Mouse (Mus musculus): ENCODE results near the gene Zfp820. TPM values are rescaled to one million over a fixed set of nuclear protein-coding genes. Genes with fewer than 3 reads are reported as not detected.

Gene Zfp820
- under 1 TPM; 0.20 to 0.49 TPM for total RNA-seq (2023)

DNA sequence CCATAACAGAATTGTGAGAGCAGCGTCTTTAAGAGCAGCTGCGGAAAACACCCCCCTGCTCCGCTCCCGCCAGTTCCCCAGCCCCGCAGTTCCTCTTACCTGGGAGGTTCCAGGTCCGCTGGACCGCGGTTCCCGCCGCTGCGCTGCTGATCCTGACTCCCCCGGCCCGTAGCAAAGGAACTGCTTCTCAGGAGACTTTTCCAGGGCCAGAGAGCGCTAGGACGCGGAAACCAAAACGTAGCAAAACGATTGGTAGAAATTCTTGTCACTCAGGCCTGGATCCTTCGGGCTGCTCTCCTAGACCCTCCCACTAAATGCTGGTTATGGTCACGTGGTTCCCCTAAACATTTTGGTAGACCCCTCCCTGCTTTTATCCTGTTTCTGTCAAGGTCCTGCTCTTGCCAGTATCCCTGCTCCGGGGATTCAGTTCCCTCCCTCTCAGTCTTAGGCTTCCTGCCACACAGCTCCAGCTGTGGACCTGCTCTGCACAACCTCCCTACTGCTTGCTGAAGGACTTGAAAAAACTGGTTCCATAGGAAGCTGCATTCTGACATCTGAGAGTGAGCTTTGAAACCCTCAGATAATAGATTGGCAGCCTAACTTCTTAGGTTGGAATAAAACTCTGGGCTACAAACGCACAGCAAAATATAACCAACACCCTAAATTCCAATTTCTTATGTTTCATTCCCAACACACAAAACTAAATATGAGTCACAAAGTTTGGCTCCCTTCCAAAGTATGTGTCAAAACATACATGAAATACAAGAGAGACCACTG, at the start of gene Zfp820:
Zfp820 (minus strand) TSS at position 228 of the 777 bp plus-strand sequence.

Other genes with a start within 250 kb of the Zfp820 start
- gene Zfp983, start 195.1 kb downstream of the Zfp820 start, total RNA-seq (2023) = 1 to 10 TPM; 4.7 to 6.5 TPM
- gene Gm10226, start 153.9 kb downstream of the Zfp820 start, total RNA-seq (2023) = 1 to 10 TPM; 2.2 to 9.1 TPM
- gene Zfp760, start 138.0 kb downstream of the Zfp820 start, total RNA-seq (2023) = 1 to 10 TPM; 1.6 to 1.7 TPM
- gene Zfp229, start 115.0 kb downstream of the Zfp820 start, total RNA-seq (2023) = 1 to 10 TPM in 1 of 2 experiments, under 1 TPM in 1; 0.88 to 1.5 TPM
- gene Zfp995, start 64.2 kb upstream of the Zfp820 start, total RNA-seq (2023) = 1 to 10 TPM; 3.1 to 3.2 TPM
- 10 to 100 TPM in 1 of 2 experiments, 1 to 10 TPM in 1; 8.2 to 11.8 TPM for gene Zfp942, start 116.7 kb upstream of the Zfp820 start, total RNA-seq (2023)
- 10 to 100 TPM; 12.2 to 13.1 TPM for gene Zfp943, start 116.8 kb upstream of the Zfp820 start, total RNA-seq (2023)